Mouse (Mus musculus) erythroblast, embryonic 14.5 days (primary cell): ENCODE measurements around the gene Galnt2.

Source experiments
- GATA1 ChIP-seq: IDR thresholded peaks from 2 replicates; pipeline ENCODE4 v1.6.1; 2012; ENCODE audit warnings: low read length, inconsistent platforms, mixed read lengths
- TAL1 ChIP-seq: IDR thresholded peaks from 3 replicates; pipeline ENCODE4 v1.6.1; 2012; ENCODE audit warnings: low read length, inconsistent platforms, mixed read lengths

GRCm38 (mm10) chr8:124348087-124348486 is 116.9 kb downstream of the Galnt2 start:
- TF ChIP-seq GATA1 (no peak), TAL1 (no peak)
